Mouse (Mus musculus): ENCODE results near the gene H2-Q7.
A peak's percentile ranks its signal among the peaks of the same experiment; 100 is the strongest.
"Not testable (repeated sequence)": the region's sequence is repeated elsewhere in the genome, so short reads cannot be mapped to it uniquely, and the experiment has no call there.

The H2-Q7 gene

DNA sequence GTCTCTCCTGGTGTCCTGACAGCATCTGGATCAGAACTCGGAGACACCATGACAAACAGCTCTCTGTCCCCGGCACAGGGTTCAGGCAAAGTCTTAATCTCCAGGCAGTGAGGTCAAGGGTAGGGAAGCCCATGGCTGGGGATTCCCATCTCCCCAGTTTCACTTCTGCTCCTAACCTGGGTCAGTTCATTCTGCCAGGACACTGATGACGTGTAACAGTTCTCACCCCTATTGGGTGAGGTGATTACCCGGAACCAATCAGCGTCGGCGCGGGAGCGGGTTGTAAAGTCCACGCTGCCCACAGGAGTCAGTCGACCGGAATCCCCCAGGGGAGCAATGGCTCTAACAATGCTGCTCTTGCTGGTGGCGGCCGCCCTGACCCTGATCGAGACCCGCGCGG is at the start of gene H2-Q7:
H2-Q7 (plus strand) TSS at position 271 of the 400 bp plus-strand sequence.
- peak; percentile 93 for DNase-seq (ENCODE audit: low spot score)

- peak; percentile 61 for DNase-seq (ENCODE audit: low spot score)
Measured at GRCm38 (mm10) chr17:35389796-35390195, 49.2 kb upstream of the H2-Q7 start.

DNA sequence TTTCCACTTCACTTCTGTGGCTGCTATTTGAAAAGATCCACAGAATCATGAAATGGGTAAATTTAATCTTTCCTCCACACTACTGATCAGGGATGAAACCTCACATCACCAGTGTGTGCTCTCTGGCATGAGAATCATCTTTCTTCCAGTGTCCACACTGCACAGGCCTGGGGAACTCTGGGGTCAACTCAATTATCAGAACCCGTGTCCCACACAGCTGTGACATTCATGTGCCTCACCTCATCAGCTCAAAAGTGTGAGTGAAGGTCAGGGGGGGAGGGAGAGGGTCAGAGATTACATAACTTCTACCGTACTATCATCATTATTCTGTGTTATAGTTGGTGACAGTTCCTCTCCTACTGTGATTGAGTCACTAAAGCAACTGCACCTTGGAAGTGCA is 46.3 kb upstream of the H2-Q7 start:
- DNase-seq (ENCODE audit: low spot score) = not testable (repeated sequence)

GRCm38 (mm10) chr17:35393864-35394800 is 44.8 kb upstream of the H2-Q7 start:
- DNase-seq (ENCODE audit: low spot score) = peak; percentile 52

GRCm38 (mm10) chr17:35396956-35397355 is 42.0 kb upstream of the H2-Q7 start:
- not testable (repeated sequence) for DNase-seq (ENCODE audit: low spot score)

DNA sequence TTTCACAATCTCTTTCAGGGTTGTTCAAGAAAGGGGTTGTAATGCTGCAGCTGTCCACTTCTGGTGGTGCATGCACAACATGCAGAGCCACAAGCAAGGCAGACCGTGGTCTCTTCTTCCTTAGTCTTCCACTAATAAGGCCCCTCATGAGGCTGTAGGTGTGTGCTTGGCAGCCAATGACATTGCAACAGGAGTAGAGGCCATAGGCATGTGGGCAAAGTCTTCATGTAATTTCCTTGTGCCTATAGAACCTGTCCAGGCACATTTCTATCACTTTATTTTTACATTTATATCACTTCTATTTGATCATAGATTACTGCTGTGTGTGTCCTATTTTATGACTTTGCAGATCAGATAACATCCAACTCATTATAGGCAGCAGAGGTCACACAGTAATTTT is 25.9 kb upstream of the H2-Q7 start:
- DNase-seq (ENCODE audit: low spot score) = not testable (repeated sequence)

DNA sequence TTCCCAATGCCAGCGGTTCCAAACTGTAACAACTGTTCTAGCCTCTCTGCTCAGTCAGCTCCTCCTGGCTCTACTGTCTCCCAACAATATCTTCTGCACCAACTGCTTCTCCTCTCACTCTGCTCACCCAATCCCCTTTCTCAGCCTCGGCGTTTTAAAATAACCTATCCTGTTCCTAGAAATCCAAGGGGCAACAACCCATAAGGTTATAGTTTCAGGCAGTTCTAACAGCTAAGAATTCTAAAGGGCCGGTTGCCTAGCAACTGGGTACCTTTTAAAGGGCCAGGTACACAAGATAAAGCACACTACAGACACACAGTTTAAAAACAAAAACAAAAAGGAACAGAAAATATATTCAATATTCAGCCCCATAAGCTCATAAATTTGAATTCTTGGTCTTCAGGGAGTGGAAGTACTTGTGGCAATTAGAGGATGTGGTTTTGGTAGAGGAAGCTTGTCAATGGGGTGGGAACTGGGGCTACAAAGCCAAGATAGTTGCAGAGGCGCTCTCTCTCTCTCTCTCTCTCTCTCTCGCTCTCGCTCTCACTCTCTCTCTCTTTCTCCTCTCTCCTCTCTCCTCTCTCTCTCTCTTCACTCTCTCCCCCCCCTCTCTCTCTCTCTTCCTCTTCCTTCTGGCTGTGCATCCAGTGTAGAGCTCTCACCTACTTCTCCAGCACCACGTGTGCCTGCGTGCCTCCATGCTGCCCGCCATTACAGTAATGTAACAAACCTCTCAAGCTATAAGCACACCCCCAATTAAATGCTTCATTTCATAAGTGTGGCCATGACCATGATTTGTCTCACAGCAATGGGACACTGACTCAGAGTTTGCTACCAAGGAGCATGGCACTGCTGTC is 23.5 kb upstream of the H2-Q7 start:
- DNase-seq (ENCODE audit: low spot score) = not testable (repeated sequence)

DNA sequence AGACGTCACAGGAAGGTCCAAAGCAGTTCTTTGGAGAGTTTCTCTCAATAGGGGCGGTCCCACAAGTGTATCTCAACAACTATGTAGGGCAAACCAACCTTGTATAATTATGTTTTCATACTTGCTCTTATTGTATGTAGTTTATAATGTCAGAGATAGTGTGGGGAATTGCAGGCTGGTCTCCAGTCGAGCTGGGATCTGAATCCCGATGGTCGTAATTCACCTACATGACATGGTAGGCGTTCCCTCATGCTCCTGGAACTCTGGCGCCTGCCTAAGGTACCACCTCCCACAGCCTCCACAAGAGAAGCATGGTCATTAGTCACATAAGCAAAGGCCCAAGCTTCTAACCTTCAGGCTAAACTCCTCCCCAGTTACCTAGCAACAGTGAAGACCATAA is 20.2 kb upstream of the H2-Q7 start:
- no peak for DNase-seq (ENCODE audit: low spot score)

DNA sequence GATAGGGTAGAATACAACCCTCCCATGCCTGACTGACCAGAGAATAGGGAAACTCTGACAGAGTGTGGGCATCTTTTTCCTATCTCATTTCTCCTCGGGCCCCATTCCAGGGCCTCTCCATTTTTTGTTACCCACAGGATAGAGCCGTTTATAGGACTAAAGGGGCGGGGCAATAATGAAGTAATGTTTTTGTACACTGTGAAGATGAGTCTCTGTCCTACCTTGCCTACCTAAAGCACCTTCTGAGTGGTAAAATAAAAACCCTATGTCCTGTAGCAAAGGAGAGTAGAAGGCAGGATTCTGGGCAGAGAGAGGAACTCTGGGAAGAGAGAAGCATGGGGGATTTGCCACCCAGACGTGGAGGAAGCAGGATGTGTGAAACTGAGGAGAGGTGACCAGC is 19.4 kb upstream of the H2-Q7 start:
- DNase-seq (ENCODE audit: low spot score) = not testable (repeated sequence)

- DNase-seq (ENCODE audit: low spot score) = peak; percentile 58
Measured at GRCm38 (mm10) chr17:35420206-35420810, 18.6 kb upstream of the H2-Q7 start.

DNA sequence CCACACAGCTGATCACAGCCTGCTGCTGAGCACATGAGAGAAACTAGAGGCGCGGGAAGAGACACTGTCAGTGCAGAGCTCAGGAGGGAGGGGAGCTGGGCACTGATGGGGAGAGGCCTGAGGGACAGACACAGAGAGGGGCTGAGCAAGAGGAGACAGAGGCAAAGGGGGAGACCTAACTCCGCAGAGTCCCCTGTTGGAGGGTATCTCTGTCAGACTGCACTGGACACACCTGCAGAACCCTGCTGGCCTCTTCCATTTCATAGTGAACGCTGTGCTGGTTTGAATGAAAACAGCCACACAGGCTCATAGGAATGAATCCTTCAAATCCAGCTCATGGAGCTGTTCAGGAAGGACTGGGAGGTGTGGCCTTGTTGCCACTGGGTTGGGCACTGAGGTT is 17.6 kb upstream of the H2-Q7 start:
- not testable (repeated sequence) for DNase-seq (ENCODE audit: low spot score)

DNA sequence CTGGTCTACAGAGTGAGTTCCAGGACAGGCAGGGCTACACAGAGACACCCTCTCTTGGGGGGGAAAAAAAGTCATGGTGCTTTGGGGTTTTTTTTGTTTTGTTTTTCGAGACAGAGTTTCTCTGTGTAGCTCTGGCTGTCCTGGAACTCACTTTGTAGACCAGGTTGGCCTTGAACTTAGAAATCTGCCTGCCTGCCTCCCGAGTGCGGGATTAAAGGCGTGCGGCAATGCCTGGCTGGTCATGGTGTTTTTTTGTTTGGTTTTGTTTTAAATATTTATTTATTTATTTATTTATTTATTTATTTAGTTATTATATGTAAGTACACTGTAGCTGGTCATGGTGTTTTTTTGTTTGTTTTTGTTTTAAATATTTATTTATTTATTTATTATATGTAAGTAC is 16.6 kb upstream of the H2-Q7 start:
- DNase-seq (ENCODE audit: low spot score) = not testable (repeated sequence)

DNA sequence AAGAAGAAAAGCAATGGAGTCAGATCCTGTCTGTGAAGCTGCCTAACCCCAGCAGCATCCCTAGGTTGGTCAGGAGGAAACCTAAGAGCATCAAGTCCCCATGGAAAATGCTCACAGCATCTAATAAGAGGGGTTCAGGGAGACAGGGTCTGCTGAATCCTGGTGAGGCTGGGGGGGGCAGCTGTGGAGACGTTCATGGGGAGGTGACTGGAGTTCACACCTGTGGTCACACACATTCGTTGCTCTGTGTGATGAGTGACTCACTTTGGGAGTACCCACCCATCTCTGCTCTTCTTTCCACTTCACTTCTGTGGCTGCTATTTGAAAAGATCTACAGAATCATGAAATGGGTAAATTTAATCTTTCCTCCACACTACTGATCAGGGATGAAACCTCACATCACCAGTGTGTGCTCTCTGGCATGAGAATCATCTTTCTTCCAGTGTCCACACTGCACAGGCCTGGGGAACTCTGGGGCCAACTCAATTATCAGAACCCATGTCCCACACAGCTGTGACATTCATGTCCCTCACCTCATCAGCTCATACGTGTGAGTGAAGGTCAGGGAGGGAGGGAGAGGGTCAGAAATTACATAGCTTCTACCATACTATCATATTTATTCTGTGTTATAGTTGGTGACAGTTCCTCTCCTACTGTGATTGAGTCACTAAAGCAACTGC is 15.7 kb upstream of the H2-Q7 start:
- DNase-seq (ENCODE audit: low spot score) = not testable (repeated sequence)

DNA sequence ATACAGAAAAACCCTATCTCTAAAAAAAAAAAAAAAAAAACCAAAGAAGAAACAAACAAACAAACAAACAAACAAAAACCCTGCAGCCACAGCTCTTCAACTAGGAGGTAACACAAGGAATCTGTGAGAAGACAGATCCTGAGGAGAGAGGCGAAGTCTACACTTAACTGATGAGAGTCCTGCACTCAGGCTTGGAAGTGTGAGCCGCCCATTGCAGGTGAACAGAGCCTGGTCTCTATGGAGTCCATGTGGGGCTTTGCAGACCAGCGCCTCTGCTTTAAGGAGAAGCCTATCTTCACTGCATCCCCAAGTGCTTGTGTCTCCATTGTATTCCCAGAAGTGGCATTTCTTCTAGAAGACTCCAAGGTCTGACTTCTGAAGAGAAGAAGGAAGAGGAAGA is 14.8 kb upstream of the H2-Q7 start:
- DNase-seq (ENCODE audit: low spot score) = not testable (repeated sequence)

DNA sequence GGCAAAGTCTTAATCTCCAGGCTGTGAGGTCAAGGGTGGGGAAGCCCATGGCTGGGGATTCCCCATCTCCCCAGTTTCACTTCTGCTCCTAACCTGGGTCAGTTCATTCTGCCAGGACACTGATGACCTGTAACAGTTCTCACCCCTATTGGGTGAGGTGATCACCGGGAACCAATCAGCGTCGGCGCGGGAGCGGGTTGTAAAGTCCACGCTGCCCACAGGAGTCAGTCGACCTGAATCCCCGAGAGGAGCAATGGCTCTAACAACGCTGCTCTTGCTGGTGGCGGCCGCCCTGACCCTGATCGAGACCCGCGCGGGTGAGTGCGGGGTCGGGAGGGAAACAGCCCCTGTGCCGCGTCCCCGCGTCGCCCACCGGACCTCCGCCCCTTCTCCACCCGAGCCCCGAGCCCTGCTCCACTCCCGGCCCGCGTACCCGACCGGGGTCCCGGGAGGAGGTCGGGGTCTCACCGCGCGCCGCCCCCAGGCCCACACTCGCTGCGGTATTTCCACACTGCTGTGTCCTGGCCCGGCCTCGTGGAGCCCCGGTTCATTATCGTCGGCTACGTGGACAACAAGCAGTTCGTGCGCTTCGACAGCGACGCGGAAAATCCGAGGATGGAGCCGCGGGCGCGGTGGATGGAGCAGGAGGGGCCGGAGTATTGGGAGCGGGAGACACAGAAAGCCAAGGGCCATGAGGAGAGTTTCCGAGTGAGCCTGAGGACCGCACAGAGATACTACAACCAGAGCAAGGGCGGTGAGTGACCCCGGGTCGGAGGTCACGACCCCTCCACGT is 14.1 kb upstream of the H2-Q7 start, which contains the start of gene H2-Q6:
H2-Q6 (plus strand) TSS at position 227 of the 793 bp plus-strand sequence.
- DNase-seq (ENCODE audit: low spot score) = peak; percentile 78

- peak; percentile 61 for DNase-seq (ENCODE audit: low spot score)
Measured at GRCm38 (mm10) chr17:35425474-35425873, 13.5 kb upstream of the H2-Q7 start.

DNA sequence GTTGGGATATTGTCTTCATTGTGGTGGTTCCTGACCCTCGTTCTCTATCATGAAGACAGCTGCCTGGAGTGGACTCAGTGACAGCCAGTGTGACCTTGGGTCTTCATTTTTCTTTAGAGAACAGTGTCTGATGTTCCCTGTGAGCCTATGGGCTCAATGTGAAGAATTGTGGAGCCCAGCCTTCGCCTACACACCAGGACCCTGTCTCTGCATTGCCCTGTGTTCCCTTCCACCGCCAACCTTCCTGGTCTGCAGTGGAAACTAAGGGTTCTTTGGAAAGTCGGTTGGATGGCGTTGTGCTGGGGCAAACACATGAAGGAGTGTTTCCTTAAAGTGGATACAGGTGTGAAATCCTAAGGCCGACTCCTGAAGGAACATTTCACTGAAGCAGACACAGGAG is 10.1 kb upstream of the H2-Q7 start:
- not testable (repeated sequence) for DNase-seq (ENCODE audit: low spot score)

DNA sequence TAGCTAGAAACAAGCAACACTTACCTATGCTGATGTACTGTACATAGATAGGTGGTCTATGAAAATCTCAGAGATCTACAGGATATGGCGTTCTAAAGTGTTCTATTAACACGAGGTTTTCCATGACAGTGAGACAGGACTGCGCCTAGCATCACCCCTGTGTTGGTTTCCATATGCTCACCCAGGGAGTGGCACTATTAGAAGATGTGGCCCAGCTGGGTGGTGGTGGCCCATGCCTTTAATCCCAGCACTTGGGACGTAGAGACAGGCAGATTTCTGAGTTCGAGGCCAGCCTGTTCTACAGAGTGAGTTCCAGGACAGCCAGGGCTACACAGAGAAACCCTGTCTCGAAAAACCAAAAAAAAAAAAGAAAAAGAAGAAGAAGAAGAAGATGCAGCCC is 8.3 kb upstream of the H2-Q7 start:
- not testable (repeated sequence) for DNase-seq (ENCODE audit: low spot score)

DNA sequence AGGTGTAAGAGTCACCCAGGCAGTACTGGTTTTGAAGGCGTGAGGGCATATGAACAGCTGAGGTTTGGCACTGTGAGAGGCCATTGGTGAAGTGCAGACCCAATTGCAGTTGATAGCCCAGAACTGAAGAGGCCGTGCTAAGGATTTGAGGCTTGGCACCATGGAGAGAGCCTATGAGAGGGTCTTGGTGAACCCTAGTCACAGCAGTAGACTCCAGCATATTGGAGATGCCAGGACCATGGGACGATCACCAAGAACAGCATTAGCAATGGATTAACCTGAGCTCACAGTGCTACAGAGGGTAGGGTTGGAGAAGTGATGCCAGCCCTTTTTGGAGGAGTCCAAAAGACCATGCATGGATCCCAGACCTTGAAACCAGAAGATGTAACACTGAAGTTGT is 6.8 kb upstream of the H2-Q7 start:
- not testable (repeated sequence) for DNase-seq (ENCODE audit: low spot score)

GRCm38 (mm10) chr17:35434836-35435235 is 4.1 kb upstream of the H2-Q7 start:
- DNase-seq (ENCODE audit: low spot score) = peak; percentile 39

GRCm38 (mm10) chr17:35435577-35435976 is 3.4 kb upstream of the H2-Q7 start:
- not testable (repeated sequence) for DNase-seq (ENCODE audit: low spot score)
